Mouse (Mus musculus): ENCODE measurements at regions not wholly inside any gene's neighbourhood (a gene's known extent, or its start where the extent isn't known, plus 50 kb on each side); places are given as distances from the start of the nearest gene placed in this dataset.

DNA sequence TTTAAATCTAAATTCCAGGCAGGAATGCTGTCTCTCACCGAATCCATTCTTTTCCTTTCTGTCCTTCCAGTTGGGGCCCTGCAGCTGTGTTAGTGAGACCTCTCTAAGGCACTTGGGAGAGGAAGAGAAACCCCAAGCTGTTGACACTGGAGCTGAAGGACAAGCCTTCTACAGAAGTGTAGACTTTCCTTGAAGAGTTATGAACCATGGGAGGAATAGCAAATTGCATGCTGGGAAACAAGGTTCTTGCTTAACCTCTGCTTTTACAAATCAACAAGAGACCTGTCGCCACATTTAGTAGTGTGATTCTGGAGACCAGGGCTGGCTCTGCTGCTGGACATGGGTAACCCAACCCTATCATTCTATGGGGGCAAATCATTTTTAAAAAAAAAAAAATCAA lies 200.8 kb upstream of the Sash1 start:
- no peak for TF ChIP-seq ZC3H11A (IDR thresholded peaks at IDR 0.05; ENCODE audit: low read depth, low read length)
- TF ChIP-seq RCOR1 (conservative IDR thresholded peaks at IDR 0.05; ENCODE audit: low read depth, low read length) = no peak
- TF ChIP-seq EP300 (IDR thresholded peaks at IDR 0.05; ENCODE audit: low read length) = no peak
- no peak for TF ChIP-seq MAZ (IDR thresholded peaks at IDR 0.05; ENCODE audit: low read depth, low read length)
- TF ChIP-seq CTCF (conservative IDR thresholded peaks at IDR 0.05 in 1 of 2, IDR thresholded peaks at IDR 0.05 in 1 of 2; ENCODE audit: low read depth in 2 of 2, low read length in 2 of 2) = no peak
- no peak for TF ChIP-seq IRF4 (IDR thresholded peaks at IDR 0.05; ENCODE audit: low read depth, low read length)
- TF ChIP-seq POLR2A (IDR thresholded peaks at IDR 0.05; ENCODE audit: low read depth, low read length) = no peak

All from CH12.LX (cell line).